Mouse (Mus musculus) urinary bladder, postnatal 25 days (tissue): ENCODE results near the gene Pip4k2b.

Experiments
- DNase-seq: peaks from one replicate; pipeline ENCODE4 v3.0.0; 2022; ENCODE audit warnings: low spot score

Gene Pip4k2b

DNA sequence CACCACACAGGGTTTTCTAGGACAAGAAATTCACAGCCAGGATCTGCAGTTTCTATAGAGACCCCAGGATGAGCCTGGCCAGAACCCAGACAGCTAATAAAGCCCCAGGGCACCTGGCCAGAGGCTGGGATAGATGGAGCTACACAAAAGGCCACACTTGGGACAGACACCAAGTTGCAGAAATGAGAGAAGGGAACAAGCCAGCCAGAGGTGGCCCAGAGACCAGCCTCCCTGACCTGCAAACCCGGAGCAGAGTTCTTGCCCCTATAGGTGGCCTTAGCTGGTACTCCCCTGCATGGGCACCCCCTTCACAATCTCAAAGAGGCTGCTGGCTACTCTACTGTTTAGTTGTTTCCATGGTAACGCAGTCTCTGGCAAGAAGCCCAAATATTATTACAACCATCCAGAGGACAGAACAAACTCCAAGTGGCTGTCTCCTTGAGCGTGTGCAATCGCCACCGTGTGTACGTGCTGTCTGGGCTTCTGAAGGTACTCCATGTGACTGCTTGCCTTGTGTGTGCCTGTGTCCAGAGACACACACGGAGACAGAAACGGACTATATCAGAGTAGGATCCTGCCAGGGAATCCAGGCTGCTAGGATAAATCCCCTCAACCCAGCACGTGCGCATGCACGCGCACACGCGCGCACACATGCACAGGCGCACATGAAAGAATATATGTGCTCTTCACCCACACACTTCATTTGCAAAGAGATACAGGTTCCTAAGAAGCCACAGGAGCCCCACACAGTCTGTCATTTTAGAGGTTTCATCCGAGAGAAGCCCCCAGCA, 49.4 kb downstream of the Pip4k2b start:
- no peak for DNase-seq

DNA sequence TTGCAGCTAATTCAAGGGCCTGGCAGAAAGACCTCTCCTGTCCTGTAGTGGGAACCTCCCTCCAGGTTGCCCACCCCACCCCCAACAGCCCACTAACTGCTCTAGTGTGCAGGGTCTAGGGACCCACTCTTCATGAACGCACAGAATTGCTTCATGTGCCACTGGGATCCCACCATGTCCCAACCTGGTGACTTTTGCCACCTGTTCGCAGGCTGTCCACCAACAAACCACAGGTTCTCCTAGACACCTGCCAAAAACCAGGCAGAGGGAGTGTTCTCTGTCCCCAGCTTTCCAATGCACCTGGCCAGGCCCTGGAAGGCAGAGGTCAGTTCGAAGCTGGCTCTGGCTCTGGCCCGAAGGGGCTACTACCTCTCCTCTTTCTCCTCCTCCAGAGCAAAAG, 50.1 kb downstream of the Pip4k2b start:
- no peak for DNase-seq

DNA sequence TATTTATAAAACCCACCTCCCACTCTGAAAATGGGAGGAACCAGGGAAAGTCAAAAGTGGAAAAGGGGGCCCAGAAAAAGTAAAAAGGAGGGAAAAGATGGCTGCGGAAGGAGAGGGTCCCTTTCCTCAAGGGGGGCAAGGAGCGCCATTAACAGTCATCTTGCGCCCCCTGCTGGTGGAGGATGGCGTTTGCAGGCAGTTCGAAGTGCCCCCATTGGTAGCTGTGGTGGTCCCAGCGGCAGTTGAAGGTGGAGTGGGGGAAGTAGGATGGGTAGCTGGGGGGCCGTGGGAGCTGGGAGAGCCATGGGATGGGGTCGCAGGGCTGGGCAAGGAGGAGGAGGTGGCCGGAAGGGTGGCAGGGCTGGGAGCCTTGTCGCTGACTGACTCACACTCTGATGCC, 54.6 kb downstream of the Pip4k2b start:
- DNase-seq, result peak; percentile 67

DNA sequence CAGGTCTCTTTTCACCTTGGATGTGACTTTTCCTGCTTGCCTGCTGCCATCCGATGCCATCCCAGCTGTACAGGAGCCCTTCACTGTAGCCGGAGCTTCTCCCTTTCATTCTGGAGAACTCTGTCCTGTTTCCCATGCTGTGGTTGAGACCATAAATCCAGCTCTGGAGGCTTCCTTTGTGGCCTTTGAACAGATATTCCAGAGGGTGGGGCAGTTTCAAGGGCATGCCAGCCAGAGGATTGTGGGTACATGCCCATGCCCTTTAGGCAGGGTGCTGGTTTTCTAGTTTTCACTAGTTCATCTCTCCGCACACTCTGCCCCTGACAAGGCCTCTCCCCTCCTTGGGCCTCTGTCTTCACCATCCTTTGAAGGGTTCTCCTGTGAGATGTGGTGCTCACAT, 57.4 kb downstream of the Pip4k2b start:
- no peak for DNase-seq

DNA sequence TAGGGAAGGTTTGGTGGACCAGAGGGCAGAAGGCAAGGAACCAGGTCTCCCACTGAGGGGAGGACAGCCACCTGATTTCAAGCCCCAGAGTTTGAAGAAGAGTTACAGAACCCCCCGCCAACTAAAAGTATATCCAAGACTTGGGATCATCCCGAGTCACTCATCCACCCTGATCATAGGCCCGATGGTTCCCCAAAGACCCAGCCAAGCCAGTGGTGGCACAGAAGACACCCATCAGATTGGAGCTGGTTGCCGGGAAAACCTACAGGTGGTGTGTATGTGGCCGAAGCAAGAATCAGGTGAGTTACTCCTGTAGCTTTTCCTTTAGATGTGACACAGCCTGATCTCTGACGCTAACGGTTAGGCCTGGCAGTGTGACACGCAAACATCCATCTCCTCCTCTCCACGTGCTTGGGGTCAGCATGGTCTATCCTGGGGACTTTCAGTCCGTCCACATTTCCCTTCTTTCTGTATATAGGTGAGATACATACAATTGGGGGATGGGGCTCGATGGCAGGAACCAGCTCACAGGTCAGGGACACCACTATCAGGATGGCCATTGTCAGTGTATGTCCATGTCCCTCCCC, 58.1 kb downstream of the Pip4k2b start:
- DNase-seq, result no peak

DNA sequence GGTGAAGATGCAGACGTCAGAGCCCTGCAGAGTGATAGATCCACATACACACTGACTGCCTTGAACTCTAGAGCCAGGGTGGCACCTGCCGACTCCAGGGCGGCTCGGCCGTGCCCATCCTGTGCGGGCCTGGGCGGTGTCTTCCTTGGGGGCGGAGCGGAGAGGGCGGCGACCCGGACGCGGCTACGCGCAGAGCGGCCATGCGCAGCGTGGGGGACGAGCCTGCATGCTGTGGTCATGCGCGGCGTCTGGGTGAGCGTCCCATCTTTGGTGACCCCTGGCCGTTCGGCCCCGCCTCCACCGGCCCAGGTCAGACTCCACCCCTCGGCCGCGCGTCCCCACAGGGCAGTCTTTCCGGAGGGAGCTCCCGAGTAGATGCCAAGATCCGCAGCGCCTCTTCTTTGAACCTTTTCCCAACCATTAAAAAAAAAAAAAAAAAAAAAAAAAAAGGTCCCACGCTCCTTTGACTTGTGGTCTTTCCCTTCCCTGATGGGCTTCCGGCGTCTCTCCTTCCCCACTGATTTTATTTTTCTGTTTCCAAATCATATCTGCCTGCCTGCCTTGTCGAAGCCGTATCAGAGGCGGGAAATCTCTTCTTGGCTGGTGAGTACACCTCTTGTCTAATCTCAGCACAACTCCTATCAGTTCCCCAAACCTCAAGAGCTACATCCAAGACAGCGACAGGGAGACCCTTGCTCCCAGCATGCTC, 58.7 kb downstream of the Pip4k2b start, which contains the start of gene Cisd3:
Gene Cisd3, plus strand, starts transcription at position 214 of the 709 bp plus-strand sequence.
- peak; percentile 88 for DNase-seq

DNA sequence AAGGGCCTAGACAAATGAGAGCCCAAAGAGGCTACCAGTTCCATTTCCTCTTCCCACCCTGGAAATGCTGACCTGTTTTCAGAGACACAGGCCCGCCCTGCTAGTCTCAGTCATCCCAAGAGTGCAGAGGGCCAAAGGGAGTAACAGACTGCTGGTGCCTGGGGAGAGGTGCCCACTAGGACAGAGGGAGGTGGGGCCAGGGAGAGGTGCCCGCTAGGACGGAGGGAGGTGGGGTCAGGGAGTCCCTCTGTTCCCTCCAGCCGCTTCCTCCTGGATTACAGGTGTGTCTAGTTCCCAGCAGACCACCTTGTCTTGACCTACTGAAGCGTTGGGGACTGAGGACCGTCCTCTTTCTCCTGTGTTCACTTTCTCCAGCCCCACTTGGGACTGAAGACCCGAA, 59.7 kb downstream of the Pip4k2b start:
- DNase-seq, result no peak

DNA sequence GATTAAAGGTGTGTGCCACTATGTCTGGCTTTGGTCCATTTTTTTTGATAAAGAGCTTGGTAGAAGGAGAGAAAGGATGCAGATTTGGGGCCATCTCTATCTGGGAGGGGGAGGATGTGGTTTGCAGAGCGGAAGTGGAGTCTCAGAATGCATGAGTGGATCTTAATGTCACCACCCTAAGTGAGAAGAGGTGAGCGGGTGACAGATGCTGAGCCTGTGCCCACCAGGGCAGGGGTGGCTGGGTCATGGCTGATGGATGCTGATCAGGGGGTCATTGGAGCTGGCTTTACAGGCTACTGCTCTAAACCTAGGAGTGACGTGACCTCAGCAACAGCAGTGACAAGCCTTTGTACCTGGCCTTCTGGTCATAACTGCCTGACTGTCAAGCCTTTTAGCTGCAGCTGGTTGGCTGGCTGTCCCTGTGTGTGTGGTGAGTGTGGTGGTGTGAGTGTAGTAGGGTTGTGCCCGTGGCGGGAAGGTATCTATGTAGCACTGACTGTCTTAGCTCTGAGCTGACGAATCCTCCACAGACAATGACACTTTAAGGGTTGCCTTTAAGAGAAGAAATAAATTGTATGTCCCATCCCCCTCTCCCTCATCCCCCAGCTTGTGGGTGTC, 60.3 kb downstream of the Pip4k2b start:
- DNase-seq, result no peak

DNA sequence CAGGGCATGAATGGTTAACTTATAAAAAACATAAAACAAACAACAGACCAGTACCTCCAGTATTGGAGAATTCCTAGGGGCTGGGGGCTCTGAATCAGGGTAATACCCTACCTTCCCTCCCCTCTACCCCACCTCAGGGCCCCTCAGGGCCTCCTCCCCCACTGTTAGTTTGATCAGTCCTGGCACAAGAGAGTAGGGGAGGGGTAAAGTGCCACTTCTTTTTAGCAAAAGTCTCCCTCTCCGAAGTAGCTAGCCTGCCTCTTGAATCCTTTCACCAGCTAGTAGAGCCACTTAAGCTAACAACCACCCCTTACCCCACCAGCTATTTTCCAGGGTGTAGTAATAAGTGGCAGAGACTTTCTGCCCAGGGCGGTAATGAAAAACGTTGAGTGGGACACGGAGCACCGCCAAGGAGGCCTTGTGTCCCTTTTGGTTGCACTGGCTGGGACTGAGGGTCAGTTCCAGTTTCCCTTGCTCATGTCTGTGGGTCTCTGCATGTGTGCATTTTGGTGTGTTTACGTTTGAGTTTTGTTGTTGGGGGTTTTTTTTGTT, 61.9 kb downstream of the Pip4k2b start:
- no peak for DNase-seq

DNA sequence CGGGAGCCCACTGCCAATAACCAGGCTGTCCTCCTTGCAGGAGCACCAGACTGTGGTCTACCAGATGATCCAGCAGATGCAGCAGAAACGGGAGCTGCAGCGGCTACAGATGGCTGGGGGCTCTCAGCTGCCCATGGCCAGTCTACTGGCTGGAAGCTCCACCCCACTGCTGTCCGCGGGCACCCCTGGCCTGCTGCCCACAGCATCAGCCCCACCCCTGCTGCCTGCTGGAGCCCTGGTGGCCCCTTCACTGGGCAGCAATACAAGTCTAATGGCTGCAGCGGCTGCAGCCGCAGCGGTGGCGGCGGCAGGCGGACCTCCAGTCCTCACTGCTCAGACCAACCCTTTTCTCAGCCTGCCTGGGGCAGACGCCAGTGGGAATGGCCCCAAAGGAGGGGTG, 64.1 kb downstream of the Pip4k2b start:
- DNase-seq, result no peak

DNA sequence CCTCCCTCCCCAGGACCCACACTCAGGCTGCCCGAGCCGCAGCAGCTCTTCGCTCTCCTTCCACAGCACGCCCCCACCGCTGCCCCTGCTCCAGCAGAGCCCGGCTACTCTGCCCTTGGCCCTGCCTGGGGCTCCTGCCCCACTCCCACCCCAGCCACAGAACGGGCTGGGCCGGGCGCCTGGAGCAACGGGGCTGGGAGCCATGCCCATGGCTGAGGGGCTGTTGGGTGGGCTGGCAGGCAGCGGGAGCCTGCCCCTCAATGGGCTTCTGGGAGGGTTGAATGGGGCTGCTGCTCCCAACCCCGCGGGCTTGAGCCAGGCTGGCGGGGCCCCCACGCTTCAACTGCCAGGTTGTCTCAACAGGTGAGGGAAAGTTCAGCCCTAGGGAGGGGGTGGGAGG, 66.2 kb downstream of the Pip4k2b start:
- DNase-seq, result no peak

DNA sequence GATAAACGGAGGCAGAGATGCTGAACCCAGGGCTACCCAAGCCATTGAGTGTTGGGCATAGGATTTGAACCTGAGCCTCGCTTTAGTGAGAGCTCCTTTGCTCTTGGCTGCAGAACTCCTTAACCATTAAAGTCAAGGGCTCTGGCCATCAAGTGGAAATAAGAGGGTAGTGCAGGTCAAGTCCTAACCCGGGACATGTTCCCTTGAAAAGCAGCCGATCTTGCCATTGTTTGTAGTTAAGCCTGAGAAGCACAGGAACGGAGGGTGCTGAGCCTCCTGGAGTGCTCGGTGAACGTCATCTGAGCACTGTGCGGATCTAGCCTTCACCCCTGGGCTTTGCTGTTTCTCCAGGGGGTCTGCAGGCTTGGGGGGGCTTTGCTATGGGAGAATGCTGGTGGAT, 66.7 kb downstream of the Pip4k2b start:
- DNase-seq, result no peak

DNA sequence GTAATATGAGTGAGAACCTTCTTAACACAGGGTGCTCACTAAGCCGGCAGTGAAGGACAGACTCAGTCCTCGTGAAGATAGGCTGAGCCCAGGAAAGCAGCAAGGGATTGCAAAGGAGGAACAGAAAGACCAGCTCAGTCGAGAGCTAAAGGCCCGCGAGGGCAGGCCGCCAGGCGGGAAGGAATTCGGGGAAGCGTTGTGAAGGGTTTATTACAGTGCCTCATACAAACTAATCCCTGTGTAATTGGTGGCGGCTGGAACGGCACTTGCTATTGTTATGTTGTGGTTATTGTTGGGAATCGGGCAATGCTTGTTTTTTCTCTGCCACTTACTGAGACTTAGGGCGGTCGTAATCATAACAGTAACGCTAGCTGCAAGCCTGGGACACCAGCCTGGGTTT, 67.1 kb downstream of the Pip4k2b start:
- no peak for DNase-seq

DNA sequence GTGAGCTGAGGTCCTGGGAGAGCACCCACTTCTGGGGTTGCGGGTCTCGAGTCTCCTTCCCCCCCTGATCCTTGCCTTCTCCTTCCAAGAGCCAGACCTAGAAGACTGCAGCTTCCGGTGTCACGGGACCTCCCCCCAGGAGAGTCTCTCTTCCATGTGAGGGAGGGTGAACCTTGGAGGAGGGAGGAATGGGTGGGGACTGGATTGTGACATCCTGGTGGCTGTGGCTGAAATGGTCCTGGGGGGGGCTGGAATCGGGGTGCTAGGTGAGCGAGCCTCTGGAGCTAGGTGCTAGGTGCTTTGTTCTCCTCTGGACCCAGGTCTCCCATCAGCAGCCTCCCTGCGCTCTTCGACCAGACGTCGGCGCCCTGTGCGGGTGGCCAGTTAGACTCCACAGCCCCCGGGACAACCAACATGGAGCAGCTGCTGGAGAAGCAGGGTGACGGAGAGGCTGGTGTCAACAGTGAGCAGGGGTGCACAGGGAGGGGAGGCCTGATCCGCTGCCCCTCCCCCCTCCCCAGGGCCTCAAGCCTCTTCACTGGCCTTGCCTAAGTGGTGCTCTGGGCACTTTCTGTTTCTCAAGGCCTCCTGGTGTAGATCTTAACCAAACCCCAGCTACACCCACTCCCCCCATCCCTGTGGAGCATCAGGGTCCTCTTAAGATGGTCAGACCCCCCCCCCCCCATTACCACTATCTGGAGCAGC, 68.3 kb downstream of the Pip4k2b start:
- no peak for DNase-seq

DNA sequence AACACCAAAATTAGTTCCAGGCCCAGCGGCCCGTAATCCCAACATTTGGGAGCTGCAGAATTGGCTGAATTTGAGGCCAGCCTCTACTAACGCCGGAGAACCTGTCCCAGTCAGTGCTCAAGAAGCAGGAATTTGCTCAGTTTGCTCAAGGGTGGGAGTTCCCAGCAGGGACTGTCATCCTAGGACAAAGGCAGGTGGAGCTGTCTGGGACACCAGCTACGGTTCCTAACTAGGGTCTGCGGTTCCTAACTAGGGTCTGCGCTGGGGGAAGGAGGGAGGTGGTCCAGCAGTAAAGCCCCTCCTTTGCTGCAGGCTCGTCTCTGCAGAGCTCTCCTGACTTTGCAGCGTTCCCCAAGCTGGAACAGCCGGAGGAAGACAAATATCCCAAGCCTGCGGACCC, 71.4 kb downstream of the Pip4k2b start:
- DNase-seq, result no peak

DNA sequence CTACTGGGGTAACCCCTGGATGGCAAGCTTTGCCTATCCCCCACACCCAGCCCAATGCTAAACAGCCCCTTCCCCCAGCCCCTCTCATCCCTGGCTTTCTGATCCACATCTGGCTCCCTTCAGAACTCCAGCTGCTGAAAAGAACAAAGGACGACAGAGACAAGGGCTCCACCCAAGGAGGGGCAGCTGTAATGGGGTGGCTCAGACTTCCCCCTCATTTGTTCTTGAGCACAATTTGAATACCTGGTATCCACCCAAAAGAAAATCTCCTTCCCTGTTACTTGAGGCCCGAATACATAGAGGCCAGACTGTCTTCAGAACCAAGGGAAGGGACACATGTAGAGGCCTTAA, 73.4 kb downstream of the Pip4k2b start:
- DNase-seq, result no peak

DNA sequence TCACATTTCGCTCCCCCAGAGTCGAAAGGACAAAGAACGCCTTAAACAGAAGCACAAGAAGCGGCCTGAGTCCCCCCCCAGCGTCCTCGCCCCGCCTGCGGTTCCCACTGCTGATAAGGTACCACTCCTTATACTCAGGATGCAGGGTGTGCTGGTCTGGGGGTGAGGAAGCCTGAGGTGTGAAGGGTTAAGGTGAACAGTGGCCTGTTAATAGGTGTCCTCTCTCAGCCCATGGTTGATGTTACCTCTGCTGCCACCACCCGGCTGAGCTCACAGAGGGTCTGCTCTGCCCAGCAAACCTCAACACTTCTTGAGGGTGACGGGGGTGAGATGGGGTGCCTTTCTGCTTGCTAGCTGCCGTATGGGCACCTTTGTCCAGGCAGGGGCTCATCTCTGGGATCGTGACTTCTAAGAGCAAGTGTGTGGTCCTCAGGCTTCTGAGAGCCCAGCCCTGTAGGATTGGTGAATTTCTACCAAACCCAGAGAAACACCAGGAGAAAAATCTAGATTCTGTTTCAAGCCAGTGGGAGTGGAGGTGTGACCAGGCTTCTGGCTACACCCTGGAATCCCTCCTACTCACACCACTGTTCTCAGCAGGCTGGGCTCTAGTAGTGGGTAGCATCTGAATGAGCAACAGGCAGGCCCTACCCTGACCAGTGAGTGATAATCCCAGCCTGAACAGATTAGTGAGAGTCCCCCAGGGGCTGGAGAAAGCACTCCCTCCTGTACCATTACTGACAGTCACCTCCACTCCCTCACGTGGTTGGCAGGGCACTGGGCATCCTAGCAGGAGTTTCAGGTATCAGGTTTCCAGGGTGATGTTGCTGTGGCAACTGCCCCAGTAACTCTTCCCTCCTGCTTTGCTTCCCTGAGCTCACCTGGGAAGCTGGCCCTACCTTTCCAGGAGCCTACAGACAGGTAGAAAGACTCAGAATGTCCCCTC, 74.0 kb downstream of the Pip4k2b start:
- DNase-seq, result no peak

DNA sequence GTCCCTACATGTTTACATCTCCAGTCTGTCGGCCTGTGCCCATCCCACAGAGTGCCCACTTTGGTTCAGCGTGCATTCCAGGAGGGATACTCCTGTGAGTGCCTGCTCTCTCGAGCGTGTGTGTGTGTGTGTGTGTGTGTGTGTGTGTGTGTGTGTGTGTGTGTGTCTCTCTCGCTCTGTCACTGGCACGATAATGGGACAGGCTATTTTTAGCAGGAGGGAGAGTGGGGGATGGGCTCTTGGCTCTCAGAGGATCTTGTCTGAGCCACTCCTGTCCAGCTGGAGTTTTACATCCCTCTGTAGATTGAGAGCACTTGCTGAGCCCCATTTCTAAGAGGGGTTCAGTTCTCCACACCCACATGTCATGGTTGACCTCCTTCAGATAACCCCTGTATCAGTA, 74.7 kb downstream of the Pip4k2b start:
- DNase-seq, result no peak

DNA sequence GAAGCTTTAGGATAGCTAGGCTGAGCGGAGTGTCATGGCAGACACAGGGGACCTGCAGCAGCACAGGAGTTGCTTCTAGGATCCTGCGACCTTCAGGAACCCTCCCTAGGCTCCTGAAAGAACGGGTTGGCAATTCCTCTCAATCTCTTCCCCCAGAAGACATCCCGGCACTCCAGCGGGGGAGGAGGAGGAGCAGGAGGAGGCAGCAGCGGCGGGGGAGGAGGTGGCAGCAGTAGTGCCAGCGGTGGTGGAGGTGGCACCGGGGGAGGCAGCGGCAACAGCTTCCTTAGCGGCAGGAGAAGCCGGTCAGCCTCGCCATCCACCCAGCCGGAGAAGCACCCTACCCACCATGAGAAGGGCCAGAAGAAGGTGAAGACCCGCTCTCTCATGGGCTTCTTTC, 75.2 kb downstream of the Pip4k2b start:
- no peak for DNase-seq

DNA sequence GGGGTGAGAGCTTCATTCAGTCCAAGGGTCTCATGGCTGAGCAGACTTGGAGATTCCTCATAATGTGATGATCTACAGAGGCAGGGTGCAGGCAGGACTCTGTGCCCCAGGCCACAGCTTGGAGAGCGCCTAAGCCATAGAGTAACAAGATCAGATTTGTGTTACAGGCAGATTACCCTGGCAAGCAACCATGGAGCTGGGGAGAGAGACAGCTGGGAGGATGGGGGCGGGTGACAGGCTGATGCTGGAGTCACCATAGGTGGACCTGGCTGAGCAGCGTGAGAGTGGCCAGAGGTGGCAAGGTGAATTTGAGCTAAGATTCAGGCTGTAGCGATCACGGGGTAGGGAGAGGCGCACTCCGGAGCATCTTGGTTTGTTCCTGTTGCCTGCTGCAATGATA, 76.3 kb downstream of the Pip4k2b start:
- no peak for DNase-seq

DNA sequence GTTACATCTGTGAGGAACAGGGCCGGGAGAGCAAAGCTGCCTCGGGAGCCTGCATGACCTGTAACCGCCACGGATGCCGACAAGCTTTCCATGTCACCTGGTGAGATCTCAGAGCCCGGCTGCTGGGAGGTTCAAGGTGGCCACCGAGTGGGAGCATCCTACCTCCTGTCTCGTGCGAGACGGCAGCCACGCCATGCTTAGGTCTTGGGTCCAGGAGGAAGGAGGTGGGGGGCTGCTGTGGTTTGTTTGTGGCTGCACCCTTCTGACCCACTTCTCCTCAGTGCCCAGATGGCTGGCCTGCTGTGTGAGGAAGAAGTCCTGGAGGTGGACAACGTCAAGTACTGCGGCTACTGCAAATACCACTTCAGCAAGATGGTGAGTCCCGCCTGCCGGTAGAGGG, 77.7 kb downstream of the Pip4k2b start:
- DNase-seq, result no peak
